Mouse (Mus musculus) small intestine, adult 2 months (tissue): ENCODE results near the gene Akap12.

Source experiments
- CTCF ChIP-seq: fragments of 200-500 bp; IDR thresholded peaks from 2 replicates; pipeline ENCODE4 v1.5.1; 2012; ENCODE audit warnings: low read depth, mild to moderate bottlenecking, control low read depth, inconsistent platforms, low read length, moderate library complexity, mixed read lengths; ENCODE audit not compliant: insufficient replicate concordance, insufficient read length; ENCODE audit errors: extremely low read depth
- POLR2A ChIP-seq: fragments of 200-500 bp; IDR thresholded peaks from 2 replicates; pipeline ENCODE4 v1.6.1; 2012; ENCODE audit warnings: low read depth, mild to moderate bottlenecking, control low read depth, inconsistent platforms, low read length, moderate library complexity

DNA sequence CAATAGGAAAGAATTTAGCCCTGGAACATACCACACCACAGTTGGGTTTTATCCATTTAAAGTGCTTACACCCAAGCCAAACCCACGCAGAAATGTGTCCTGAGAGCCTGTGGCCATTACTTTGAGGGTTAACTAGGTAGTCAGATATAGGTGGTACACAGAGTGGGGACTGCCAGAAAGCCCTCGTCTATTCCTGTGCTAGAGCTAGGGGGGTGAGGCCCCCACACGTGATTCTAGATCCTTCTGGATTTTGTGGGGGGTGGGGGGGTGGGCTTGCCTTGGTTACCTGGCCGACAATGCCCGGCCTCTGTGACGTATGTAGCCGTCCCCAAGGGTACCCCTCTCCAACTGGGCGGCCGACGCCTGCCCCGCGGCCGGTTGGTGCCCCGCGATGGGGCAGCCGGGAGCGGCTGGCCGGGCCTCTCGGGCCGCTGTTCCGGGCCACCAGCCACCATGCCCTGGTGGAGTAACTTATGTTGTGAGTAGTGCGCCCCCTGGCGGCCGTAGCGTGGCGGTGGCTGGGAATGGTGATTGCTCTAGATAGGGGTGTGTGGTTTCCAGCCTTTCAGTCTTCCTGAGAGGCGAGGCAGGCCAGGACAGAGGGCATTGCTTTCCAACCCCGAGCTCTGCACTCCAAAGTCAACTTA, 80.4 kb downstream of the Akap12 start:
- TF ChIP-seq POLR2A (no peak), CTCF (peak; percentile 85)
